Mouse (Mus musculus): ENCODE measurements around the gene Arhgef12.

Arhgef12 gene

GRCm38 (mm10) chr9:43107187-43107517, at the start of gene Arhgef12:
Gene Arhgef12 (minus strand): TSS chr9:43107239.
- TF ChIP-seq GATA4 (IDR thresholded peaks at IDR 0.05; ENCODE audit: insufficient replicate concordance, low read length) = peak; percentile 65; the same call in 1 of the 2 replicates

DNA sequence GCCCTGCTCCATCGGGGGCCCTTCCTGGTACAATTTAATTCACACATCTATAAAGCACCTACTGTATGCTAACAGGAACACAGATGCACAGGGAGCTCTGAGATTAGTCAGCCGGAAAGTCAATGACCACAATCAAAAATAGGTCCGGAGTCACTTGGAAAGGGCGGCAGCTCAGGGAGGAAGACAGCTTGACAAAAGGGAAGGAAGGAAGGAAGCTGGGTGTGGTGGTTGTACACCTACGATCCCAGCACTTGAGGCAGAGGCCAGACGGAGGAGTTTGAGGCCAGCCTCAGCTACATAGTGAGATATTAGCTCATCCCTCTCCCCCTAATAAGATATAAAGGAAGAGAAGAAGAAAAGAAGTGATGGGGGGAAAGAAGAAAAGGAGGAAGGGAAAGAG, 48.9 kb upstream of the Arhgef12 start:
- no peak for TF ChIP-seq GATA4 (IDR thresholded peaks at IDR 0.05; ENCODE audit: insufficient replicate concordance, low read length)

DNA sequence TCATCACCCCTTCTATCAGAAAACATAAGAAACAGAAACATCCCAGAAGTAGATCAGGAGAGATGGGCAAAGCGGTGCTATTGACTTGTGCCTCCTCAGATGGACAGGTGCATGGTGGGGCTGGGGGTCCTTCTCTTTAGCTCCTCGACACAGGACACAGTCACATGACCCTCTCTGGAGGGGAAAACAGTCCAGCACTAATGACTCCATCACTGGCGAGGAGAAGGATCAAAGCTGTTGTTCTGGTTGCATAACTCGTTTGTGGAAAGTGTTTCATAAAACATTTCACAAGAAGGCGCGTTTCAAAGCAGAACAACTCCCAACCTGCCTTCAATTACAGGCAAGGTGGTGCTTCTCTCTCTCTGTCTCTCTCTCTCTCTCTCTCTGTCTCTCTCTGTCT, 44.7 kb upstream of the Arhgef12 start:
- no peak for TF ChIP-seq GATA4 (IDR thresholded peaks at IDR 0.05; ENCODE audit: insufficient replicate concordance, low read length)

GRCm38 (mm10) chr9:43150957-43151356, 43.9 kb upstream of the Arhgef12 start:
- no peak for TF ChIP-seq GATA4 (IDR thresholded peaks at IDR 0.05; ENCODE audit: insufficient replicate concordance, low read length)

DNA sequence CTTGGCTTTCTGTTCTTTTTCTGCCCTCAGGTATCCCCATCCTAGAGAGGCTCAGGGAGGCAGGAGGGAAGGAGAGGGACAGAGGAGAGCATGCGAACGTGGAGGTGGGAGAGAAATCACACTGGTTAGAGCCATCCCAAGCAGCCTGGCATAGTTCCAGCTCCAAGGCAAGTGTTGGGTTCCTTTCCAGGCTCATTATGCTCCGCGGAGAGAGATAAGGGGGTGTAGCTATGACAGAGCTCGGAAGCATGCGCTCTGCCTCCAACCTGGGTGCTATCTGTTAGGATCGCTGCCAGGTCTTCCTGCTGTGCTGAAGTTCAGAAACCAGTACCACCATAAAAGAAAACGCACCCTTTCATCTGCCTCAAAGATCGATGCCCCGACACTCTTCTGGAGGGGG, 43.0 kb upstream of the Arhgef12 start:
- 0 out of 2 replicates have a peak, but pooled peaks have one; percentile 19 for TF ChIP-seq GATA4 (IDR thresholded peaks at IDR 0.05; ENCODE audit: insufficient replicate concordance, low read length)

GRCm38 (mm10) chr9:43149498-43149897, 42.5 kb upstream of the Arhgef12 start:
- TF ChIP-seq GATA4 (IDR thresholded peaks at IDR 0.05; ENCODE audit: insufficient replicate concordance, low read length) = no peak

- no peak for TF ChIP-seq GATA4 (IDR thresholded peaks at IDR 0.05; ENCODE audit: insufficient replicate concordance, low read length)
Measured at GRCm38 (mm10) chr9:43145196-43145595, 38.2 kb upstream of the Arhgef12 start.

DNA sequence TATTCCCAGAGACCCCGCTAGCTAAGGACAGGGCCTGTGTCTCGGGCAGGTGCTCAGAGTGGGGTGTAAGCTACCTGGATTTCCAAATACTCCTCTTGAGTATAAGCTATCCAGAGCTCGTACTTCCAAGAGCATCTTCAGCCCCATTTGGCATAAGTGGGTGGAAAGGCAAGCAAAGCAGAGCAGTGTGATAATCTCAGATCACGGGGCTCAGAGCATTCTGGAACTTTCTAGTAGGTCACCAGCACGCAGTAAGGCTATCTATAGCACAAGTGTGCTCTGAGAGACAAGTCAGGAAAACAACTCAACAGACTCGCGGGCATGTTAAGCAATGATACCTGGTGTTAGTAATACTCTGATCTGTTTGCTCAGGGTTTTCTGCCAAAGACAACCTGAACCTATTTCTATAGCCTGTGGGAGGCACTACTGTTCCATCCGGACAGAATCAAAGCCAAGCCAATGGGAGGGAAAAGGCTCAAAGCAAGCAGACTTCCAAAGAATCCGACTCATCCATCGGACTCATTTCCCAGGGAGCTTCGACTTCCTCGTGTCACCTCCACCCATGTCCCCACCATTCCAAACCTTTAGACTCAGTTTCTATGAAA, 37.3 kb upstream of the Arhgef12 start:
- TF ChIP-seq GATA4 (IDR thresholded peaks at IDR 0.05; ENCODE audit: insufficient replicate concordance, low read length) = no peak

DNA sequence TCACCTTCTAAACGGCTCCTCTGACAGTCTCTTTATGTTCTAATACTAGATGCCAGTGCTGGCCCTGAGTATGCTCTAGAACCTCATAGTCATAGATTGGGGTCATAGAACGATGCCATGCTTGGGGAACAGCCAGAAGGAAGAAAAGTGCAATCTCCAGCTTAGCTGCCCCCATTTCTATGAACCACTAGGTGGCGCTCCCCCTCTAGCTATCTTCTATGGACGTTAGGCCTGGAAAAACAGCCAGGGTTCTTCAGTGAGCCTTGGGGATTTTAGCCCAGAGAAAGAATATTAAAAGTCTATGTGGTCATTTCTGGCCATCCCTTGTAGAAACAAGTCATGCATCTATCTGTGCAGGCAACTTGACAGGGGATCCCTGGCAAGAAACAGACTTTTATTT, 34.8 kb upstream of the Arhgef12 start:
- TF ChIP-seq GATA4 (IDR thresholded peaks at IDR 0.05; ENCODE audit: insufficient replicate concordance, low read length) = peak; percentile 13; the same call in 1 of the 2 replicates

- TF ChIP-seq GATA4 (IDR thresholded peaks at IDR 0.05; ENCODE audit: insufficient replicate concordance, low read length) = no peak
Measured at GRCm38 (mm10) chr9:43133525-43133924, 26.5 kb upstream of the Arhgef12 start.

GRCm38 (mm10) chr9:43132380-43132779, 25.3 kb upstream of the Arhgef12 start:
- no peak for TF ChIP-seq GATA4 (IDR thresholded peaks at IDR 0.05; ENCODE audit: insufficient replicate concordance, low read length)

GRCm38 (mm10) chr9:43131940-43132339, 24.9 kb upstream of the Arhgef12 start:
- no peak for TF ChIP-seq GATA4 (IDR thresholded peaks at IDR 0.05; ENCODE audit: insufficient replicate concordance, low read length)

DNA sequence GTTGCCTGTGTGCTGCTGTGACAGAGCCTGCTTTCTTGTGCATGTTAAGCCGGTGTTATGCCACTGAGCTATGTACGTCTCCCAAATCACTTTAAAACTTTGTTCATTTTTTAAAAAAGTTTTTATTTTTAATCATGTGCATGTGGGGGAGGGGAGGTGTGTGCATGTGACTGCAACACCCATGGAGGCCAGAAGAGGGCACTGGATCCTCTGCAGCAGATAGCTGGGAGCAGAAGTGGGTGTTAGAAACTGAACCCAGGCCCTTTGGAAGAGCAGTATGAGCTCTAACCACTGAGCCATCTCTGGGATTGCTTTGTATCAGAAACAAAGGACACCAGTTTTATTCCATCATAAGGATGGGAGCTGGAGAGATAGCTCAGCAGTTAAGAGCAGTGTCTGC, 23.6 kb upstream of the Arhgef12 start:
- TF ChIP-seq GATA4 (IDR thresholded peaks at IDR 0.05; ENCODE audit: insufficient replicate concordance, low read length) = no peak

DNA sequence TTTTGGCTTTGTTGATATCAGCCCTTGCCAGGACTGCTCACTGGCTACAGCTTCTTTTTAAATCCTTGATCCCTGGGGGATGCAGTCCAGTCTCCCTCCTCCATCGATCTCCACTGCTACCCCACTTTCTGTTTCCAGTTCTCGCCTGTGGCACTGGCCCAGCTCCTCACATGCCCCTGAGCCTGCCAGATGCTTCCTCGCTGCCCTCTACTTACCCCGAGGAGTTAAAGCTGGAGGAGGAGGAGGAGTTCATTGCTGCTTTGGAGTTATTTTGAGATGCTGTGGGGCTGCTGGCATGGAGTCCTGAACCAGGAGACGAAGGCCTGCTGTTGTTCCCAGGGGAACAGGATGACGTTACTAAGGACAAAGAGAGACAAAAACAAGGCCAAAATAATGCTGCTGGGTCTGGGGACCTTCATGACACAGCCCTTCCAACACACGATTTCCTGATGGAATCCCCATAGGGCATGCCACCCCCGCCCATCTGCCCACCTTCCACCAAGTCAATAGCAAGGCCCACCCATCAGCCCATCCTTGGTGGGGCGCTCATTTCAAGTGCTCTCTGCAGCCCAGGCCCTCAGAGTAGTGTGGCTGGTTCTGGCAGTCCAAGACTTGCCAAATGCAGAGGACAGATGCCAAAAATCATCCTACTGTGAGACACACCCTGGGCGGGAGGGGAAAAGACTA, 20.2 kb upstream of the Arhgef12 start:
- TF ChIP-seq GATA4 (IDR thresholded peaks at IDR 0.05; ENCODE audit: insufficient replicate concordance, low read length) = no peak

- TF ChIP-seq GATA4 (IDR thresholded peaks at IDR 0.05; ENCODE audit: insufficient replicate concordance, low read length) = no peak
Measured at GRCm38 (mm10) chr9:43122379-43122778, 15.3 kb upstream of the Arhgef12 start.

- TF ChIP-seq GATA4 (IDR thresholded peaks at IDR 0.05; ENCODE audit: insufficient replicate concordance, low read length) = no peak
Measured at GRCm38 (mm10) chr9:43116997-43117336, 9.9 kb upstream of the Arhgef12 start.

All from liver, adult (tissue).